Mouse (Mus musculus) C2C12 (cell line): Measurements from ENCODE around the gene Usp2. TPM values are rescaled to one million over a fixed set of nuclear protein-coding genes. Genes with fewer than 3 reads are reported as not detected.

ENCODE experiments used
- H3K27me3 ChIP-seq: one replicate; pipeline ENCODE4 v1.6.1; 2011; ENCODE audit not compliant: control insufficient read depth, insufficient read depth, insufficient read length
- H3K36me3 ChIP-seq: one replicate; pipeline ENCODE4 v1.6.1; 2011; ENCODE audit not compliant: control insufficient read depth, insufficient read depth
- H3K4me3 ChIP-seq: one replicate; pipeline ENCODE4 v1.5.1; 2011; ENCODE audit warnings: mild to moderate bottlenecking, control low read depth; ENCODE audit not compliant: poor library complexity, insufficient read depth, severe bottlenecking
- H3K79me2 ChIP-seq: one replicate; pipeline ENCODE4 v1.6.1; 2011; ENCODE audit not compliant: control insufficient read depth, insufficient read depth
- H3K79me3 ChIP-seq: one replicate; pipeline ENCODE4 v1.6.1; 2011; ENCODE audit warnings: low read depth, control low read depth
- H3ac ChIP-seq: one replicate; pipeline ENCODE3; 2011; ENCODE audit warnings: low read depth; ENCODE audit not compliant: control insufficient read depth, insufficient read length
- CEBPB ChIP-seq: IDR thresholded peaks from one replicate; pipeline ENCODE4 v1.6.1; 2011; ENCODE audit warnings: low read depth, mild to moderate bottlenecking, control low read depth, moderate library complexity
- CTCF ChIP-seq: IDR thresholded peaks from one replicate; pipeline ENCODE4 v1.5.1; 2011; ENCODE audit not compliant: control insufficient read depth, insufficient read depth, insufficient read length
- FOSL1 ChIP-seq: IDR thresholded peaks from one replicate; pipeline ENCODE4 v1.8.0; 2011; ENCODE audit warnings: mild to moderate bottlenecking, low read length; ENCODE audit not compliant: poor library complexity, insufficient read depth, severe bottlenecking
- MAX ChIP-seq: IDR thresholded peaks from one replicate; pipeline ENCODE4 v1.6.1; 2011; ENCODE audit warnings: mild to moderate bottlenecking, control low read depth
- MYOD1 ChIP-seq: IDR thresholded peaks from one replicate; pipeline ENCODE4 v1.6.1; 2011; ENCODE audit warnings: low read depth; ENCODE audit not compliant: control insufficient read depth, insufficient read length
- MYOG ChIP-seq: IDR thresholded peaks from one replicate; pipeline ENCODE4 v1.6.1; 2011; ENCODE audit not compliant: control insufficient read depth, insufficient read length; ENCODE audit errors: extremely low read depth
- USF1 ChIP-seq: IDR thresholded peaks from one replicate; pipeline ENCODE4 v1.6.1; 2011; ENCODE audit warnings: low read depth, mild to moderate bottlenecking, control low read depth, moderate library complexity
- polyA plus RNA-seq: library from polyadenylated mRNA; unstranded; fragments of >200 nt; fragmentation: generic; extraction: Trizol; gene quantifications from one replicate; pipeline ENCODE4 v1.2.1, GENCODE M21; 2012; ENCODE audit warnings: missing spikeins

The Usp2 gene
- polyA plus RNA-seq, 1 experiment: 0.73 TPM

DNA sequence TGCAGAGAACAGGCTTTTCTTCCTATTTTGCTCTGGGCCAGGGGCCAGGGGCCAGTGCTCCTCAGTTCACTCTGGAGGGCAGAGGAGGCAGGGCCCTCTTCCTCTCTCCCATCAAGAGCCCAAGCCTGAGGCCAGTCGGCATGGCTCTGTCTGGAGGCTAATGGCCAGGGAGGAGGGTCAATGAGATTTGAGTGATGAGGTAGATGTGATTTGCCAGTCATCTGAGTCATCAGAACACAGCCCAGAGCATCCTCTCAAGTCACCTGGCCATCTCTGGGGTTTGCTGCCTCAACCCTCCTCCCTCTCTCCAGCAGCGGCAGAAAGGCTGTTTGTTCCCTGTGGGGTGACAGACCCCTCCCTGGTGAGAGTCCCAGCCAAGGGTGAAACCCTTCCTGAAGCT is 66.5 kb downstream of the Usp2 start:
- Histone ChIP-seq H3ac (no peak overlapping the region), H3K79me2 (no peaks in the 10 kb centered on the region), H3K4me3 (no peak overlapping the region), H3K27me3 (no peaks in the 10 kb centered on the region), H3K79me3 (no peaks in the 10 kb centered on the region), H3K36me3 (no peaks in the 10 kb centered on the region)
- TF ChIP-seq MYOD1: no peak
- no peak for TF ChIP-seq USF1
- TF ChIP-seq MYOG: no peak
- TF ChIP-seq CTCF: no peak

DNA sequence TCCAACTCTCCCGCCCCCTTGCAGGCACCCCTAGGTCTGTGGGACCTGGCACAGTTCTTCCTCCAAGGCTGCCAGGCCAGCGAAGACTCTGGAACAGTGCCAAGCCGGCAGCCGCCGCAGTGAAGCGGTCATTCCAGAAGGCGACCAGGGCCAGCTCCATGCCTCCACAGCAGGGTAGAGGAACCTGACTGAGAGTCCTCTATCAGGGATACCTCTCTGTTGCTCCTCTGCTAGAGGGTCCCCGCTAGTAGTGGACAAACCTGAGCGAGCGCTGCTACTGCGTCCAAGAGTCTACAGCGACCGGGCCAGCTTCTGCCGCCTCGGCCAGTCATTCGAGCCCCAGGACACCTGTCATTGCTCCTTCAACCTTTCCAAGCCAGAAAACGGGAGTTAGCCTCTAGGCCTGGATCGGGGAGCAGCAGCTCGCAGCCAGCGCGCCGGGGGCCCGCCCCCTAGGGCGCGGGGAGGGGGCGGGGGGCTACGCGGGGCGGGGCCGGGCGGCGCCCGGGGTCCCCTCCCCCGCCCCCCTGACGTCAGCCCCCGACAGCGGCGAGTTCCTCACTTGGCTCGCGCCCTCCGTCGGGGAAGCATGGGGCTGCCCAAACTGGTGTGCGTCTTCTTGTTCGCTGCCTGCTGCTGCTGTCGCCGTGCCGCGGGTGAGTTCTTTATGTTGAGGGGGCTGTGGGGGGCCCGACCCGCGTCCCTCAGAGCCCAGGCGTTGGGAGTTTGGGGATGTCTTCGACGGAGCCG is 67.5 kb downstream of the Usp2 start, which contains the start of gene Mcam:
Gene Mcam (plus strand): TSS at position 369 of the 750 bp plus-strand sequence.
- peak within 1 kb of the TSS; percentile 39 for H3K4me3 ChIP-seq

DNA sequence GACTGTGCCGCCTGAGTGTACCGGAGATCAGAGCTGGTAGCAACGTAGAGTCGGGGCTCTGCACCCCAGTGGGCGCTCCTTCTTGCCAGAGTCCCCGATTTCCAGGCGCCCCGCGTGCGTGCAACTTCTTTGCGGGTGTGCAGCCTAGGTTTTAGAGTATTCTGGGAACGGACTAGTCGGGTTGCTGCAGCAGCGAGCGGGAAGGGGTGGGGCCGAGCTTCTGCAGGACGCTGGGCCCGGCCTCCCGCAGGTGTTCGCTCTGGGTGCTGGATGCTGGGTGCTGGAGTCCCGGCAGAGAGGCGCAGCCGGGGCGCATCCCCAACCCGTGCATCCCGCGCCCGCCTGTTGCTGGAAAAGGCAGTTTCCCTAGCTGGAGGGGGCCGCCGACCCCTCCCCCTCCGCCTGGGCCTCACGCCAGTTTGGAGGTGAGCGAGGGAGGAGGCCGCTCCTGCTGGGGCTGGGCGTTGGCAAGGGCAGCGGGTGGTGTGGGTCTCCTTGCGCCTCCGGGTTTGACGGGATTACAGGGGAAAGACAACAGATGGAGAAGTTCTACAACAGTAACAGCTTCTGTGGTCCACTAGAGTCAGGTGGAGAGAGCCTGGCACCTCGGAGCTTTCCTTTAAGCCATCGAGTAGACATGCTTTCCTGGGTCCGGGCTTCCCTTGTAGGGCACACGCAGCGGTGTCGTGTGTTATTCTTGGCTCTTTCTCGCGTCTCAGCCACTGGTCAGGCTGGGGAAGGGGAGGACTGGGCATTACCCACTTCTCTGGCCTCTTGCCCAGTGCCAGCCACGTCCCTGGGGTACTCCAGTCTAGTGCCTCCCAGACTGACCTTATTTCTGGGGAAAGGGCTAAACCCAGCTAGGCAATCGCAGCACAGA is 68.3 kb downstream of the Usp2 start:
- Histone ChIP-seq H3K27me3 (no peaks in the 10 kb centered on the region), H3K79me3 (no peaks in the 10 kb centered on the region), H3K36me3 (no peaks in the 10 kb centered on the region), H3ac (peak overlapping the region; percentile 34), H3K4me3 (peak overlapping the region; percentile 39), H3K79me2 (no peaks in the 10 kb centered on the region)
- TF ChIP-seq CTCF: no peak

More for the DNA sequence above, 67.5 kb downstream of the Usp2 start, which contains the start of gene Mcam:
- TF ChIP-seq MYOD1 (peak; percentile 27), FOSL1 (no peak)
- H3K79me3 ChIP-seq: no peaks in the 10 kb centered on the region
- H3ac ChIP-seq: peak within 1 kb of the TSS; percentile 33
- no peaks in the 10 kb centered on the region for H3K27me3 ChIP-seq
- H3K79me2 ChIP-seq: no peaks in the 10 kb centered on the region
- H3K36me3 ChIP-seq: no peaks in the 10 kb centered on the region

- no peaks in the 10 kb centered on the region for H3K36me3 ChIP-seq
- H3K79me3 ChIP-seq: no peaks in the 10 kb centered on the region
- TF ChIP-seq USF1: no peak
- TF ChIP-seq MAX: no peak
- no peak for TF ChIP-seq MYOD1
- no peak for TF ChIP-seq MYOG
- no peak for TF ChIP-seq CEBPB
- no peak for TF ChIP-seq CTCF
- TF ChIP-seq FOSL1: no peak
- peak overlapping the region; percentile 34 for H3ac ChIP-seq
- peak overlapping the region; percentile 39 for H3K4me3 ChIP-seq
- no peaks in the 10 kb centered on the region for H3K27me3 ChIP-seq
- H3K79me2 ChIP-seq: no peaks in the 10 kb centered on the region
Observed at GRCm38 (mm10) chr9:44135731-44136411, 69.0 kb downstream of the Usp2 start.

GRCm38 (mm10) chr9:44137846-44138245 is 71.0 kb downstream of the Usp2 start:
- peaks cover 5% of the 10 kb centered on the region for H3K36me3 ChIP-seq
- H3K79me2 ChIP-seq: no peaks in the 10 kb centered on the region
- no peaks in the 10 kb centered on the region for H3K79me3 ChIP-seq
- H3K4me3 ChIP-seq: no peak overlapping the region
- H3ac ChIP-seq: no peak overlapping the region
- no peaks in the 10 kb centered on the region for H3K27me3 ChIP-seq
- no peak for TF ChIP-seq USF1
- no peak for TF ChIP-seq CEBPB
- TF ChIP-seq MYOD1: no peak
- TF ChIP-seq MAX: no peak
- no peak for TF ChIP-seq MYOG
- no peak for TF ChIP-seq FOSL1
- TF ChIP-seq CTCF: no peak
